Mouse (Mus musculus): Measurements from ENCODE around the gene Dnajc13.

GRCm38 (mm10) chr9:104169986-104170385, 92.7 kb downstream of the Dnajc13 start:
- no peak for TF ChIP-seq CTCF (IDR thresholded peaks at IDR 0.05)
- no peak for TF ChIP-seq EP300 (IDR thresholded peaks at IDR 0.05)

Measured in lung, postnatal 0 days (tissue).